Mouse (Mus musculus) monocyte, adult 59 days (primary cell): ENCODE data around the gene B2m. TPM values are rescaled to one million over a fixed set of nuclear protein-coding genes. Genes with fewer than 3 reads are reported as not detected.

Experiments
- total RNA-seq, 2 experiments: library from RNA; stranded (reverse); gene quantifications; one replicate each; pipeline ENCODE4 v1.2.4; 2023

Gene B2m
- total RNA-seq, result 1,000 to 10,000 TPM; 3,138 to 3,356 TPM

GRCm38 (mm10) chr2:122147508-122148241, at the start of gene B2m:
Gene B2m, plus strand, starts transcription at chr2:122147686.

GRCm38 (mm10) chr2:122117961-122118958, 29.2 kb upstream of the B2m start, which contains the start of gene Spg11:
Gene Spg11, minus strand, starts transcription at chr2:122118386.

GRCm38 (mm10) chr2:122160680-122161079, 13.2 kb downstream of the B2m start, which contains the start of gene Trim69:
Gene Trim69, plus strand, starts transcription at chr2:122160700.

GRCm38 (mm10) chr2:122186106-122186505, 38.6 kb downstream of the B2m start, which contains the start of the genes Patl2 and Terb2:
Gene Patl2, minus strand, starts transcription at chr2:122186189.
Gene Terb2, plus strand, starts transcription at chr2:122186272.

Other genes with a start within 250 kb of the B2m start
- gene Ctdspl2, start 191.7 kb upstream of the B2m start, total RNA-seq, result 10 to 100 TPM; 26.4 to 33.4 TPM
- not detected for gene Mageb3, start 191.6 kb upstream of the B2m start, total RNA-seq
- gene Eif3j1, start 119.1 kb upstream of the B2m start, total RNA-seq, result 10 to 100 TPM; 31.1 to 39.3 TPM
- gene Spg11, start 29.3 kb upstream of the B2m start, total RNA-seq, result 10 to 100 TPM; 29.3 to 33.4 TPM
- under 1 TPM; 0.49 to 0.71 TPM for gene Trim69, start 13.0 kb downstream of the B2m start, total RNA-seq
- under 1 TPM in 1 of 2 experiments, not detected in 1; 0.18 TPM for gene Patl2, start 38.5 kb downstream of the B2m start, total RNA-seq
- gene Terb2, start 38.6 kb downstream of the B2m start, total RNA-seq, result not detected
- 10 to 100 TPM; 21.0 to 21.7 TPM for gene Sord, start 87.1 kb downstream of the B2m start, total RNA-seq
- not detected for gene Duox2, start 150.8 kb downstream of the B2m start, total RNA-seq
- not detected for gene Duoxa2, start 151.2 kb downstream of the B2m start, total RNA-seq
- not detected for gene Duoxa1, start 166.0 kb downstream of the B2m start, total RNA-seq
- gene Duox1, start 168.0 kb downstream of the B2m start, total RNA-seq, result not detected
- gene Shf, start 221.5 kb downstream of the B2m start, total RNA-seq, result 1 to 10 TPM; 1.5 to 2.7 TPM